Mouse (Mus musculus): ENCODE data around the gene Ephb1.

DNA sequence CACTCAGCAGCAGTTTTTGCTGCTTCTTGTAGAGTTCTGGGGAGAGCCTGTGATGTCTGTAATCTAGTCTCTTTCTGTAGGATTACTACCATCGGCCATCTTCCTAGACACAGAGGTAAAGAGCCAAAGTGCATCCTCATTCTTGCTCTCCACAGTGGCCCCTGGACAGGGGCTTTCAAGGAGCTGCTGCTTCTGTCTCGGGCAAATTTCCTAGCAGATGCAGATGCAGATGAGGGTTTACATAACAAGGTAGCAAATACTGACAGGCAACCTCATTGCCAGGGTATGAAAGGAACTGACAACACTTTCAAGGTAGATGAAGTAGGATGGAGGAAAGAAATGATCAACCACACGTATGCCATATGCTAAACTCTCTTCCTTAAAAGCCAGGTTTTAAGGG is 4.2 kb upstream of the Ephb1 start:
- TF ChIP-seq CTCF (IDR thresholded peaks at IDR 0.05): no peak
- no peak for TF ChIP-seq EP300 (IDR thresholded peaks at IDR 0.05)
